Mouse (Mus musculus): ENCODE results near the gene Jak3.

DNA sequence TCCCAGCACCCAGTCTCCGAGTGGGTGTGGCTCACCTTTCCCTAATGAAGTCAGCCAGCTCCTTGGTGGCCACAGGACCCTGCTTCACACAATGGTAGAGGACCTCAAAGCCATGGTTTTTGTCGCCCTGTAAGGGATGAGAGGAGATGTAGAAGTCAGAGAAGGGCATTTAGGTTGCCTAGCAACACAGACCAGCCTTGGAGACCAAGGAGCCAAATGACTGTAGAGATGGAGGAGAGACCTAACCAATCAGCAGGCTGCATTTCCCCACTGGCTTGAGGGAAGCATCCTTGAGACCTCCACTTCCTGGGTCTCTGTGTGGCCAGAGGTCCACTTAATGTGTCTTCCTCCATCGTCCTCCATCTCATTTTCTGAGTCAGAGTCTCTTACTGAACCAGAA, 42.2 kb downstream of the Jak3 start:
- TF ChIP-seq TAL1 (conservative IDR thresholded peaks at IDR 0.05; ENCODE audit: low read depth, low read length) (no peak), CTCF (IDR thresholded peaks at IDR 0.05; ENCODE audit: low read depth, low read length) (no peak)

All from G1E (cell line).